Mouse (Mus musculus): ENCODE data around the gene Slc16a1.
"Not testable (repeated sequence)": the region's sequence is repeated elsewhere in the genome, so short reads cannot be mapped to it uniquely, and the experiment has no call there.

Slc16a1 gene

DNA sequence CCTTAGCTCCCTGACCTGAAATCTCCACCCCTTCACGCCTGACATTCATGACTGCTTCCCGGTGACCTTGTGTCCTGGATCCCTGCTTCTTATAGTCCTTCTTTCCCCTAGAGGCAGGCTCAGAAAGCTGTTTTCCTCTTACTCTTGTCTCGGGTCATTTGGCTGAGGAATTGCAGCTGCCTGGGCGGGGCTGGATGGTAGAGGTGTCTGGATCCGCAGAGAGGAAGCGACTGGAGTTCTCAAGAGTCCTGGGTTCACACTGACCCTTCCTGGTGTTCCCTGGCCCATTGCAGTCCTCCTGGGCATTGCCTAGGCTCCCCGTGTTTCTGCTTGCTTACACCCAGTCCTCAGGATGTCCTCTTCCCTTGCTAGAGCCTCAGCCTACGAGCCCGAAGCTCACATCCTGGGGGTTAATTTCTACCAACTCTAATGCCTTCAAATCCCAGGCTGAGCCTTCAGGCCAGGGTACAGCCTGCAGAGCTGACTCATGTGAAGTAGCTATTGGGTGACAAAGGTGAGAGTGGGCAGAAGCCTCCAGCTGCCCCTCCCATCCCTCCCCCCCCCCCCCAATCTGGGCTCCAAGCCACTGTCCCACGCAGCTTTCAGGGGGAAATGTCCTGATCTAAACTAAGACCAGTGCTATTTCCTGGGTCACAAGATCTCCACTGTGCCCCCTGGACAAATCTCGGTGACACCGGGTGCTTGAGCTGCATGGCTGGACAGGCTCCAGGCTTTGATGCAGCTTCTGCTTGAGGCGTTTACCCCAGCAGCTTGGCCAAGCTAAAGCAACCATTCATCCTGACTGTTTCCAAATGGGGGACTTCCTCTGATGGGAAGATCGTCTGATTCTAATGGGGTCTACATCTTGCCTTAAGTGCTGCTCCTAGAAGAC, 36.1 kb downstream of the Slc16a1 start:
- DNase-seq (ENCODE audit: low spot score): no peak

DNA sequence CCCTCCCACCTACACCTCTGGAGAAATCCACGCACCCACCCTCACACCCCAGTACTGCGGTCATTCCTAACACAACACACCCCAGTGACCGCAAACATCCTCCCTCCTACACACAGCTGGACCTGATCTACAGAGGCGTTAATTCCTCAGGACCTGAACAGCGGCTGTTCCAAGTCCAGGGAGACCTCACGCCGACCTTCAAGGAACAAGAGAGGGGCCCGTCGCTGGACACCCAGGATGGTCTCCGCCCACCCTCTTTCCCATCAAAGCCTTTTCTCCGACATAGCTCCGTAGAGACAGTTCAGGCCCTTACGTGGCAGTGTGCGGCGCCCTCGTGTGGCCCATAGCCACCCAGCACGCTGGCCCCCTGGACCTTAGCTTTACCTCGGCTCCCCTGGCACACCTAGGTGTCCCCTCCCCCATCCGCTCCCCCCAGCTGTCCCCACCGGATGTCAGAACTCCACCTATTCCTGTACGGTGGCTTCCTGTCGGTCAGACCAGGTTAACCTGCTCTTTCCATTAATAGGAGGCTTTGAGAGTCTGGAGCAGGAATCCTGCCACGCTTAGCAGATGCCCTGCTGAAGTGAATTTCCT, 36.9 kb downstream of the Slc16a1 start:
- peak; percentile 68 for DNase-seq (ENCODE audit: low spot score)

DNA sequence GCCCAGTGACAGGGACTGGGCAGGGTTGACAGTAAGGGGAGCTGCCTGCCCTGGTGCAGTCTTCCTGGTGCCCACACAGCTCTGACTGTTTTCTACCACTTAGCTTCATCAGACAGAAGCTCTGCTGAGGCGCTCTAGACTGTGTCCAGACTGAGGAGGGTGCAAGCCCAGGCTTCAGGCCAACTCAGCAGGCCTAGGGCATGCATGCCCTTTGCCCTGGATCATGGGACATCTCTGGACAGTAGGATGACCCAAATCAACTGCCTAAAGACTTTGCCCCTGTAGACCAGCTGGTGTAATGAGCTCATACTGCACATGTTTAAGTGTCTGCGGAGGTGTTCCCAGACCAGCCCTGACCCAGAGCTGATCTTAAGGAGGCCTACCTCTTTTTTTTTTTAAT, 39.3 kb downstream of the Slc16a1 start:
- no peak for DNase-seq (ENCODE audit: low spot score)

DNA sequence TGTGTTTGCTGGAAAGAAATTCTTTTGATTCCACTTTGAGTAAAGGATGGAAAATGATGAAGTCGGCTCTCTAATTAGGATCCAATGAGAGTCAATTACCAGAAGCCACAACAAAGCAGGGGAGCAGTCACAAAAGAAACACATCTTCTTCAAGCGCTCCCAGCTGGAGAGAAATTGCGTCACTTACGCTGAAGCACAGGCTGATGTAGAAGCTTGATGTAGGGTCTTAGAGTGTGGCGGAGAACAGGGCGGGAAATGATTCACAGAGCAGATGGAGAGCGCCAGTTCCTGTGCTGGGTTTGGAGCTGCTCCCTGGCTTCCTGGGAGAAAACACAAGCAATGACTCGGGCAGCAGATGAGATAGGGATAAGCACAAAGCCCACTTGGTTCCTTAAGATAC, 40.4 kb downstream of the Slc16a1 start:
- no peak for DNase-seq (ENCODE audit: low spot score)

DNA sequence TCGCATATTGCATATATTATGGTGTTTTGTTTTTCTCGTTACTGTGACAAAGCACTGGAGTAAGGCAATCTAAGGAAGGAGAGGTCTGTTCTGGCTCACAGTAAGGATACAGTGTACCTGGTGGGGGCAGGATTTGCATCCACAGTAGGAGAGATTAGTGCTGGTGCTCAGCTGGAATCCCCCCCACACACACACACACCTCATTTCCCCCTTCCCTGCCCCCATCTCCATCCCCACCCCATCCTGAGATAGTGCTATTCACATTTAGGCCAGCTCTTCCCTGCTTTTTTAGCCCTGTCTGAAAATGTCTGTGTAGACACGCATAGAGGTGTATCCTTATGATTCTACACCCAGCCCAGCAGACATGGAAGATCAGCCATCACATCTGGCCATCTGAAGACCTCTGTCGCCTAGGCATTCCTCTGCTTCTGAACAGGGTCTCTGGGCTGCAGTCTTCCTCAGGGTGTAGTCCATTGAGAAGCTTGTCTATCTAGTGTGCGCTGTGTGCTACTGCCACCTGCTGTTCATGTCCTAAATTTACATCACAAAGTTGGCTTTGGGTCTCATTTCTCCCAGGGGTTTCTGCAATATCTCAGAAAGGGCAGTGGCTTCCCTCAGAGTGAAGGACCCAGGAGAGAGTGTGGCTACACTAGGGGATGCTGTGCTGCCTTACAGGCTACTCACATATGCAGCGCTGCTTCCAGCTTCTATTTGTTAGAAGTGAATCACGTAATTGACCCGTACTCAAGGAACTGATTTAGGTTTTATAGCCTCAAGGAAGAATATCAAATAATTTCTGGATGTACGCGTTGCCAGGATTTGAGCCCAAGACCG, 44.4 kb downstream of the Slc16a1 start:
- DNase-seq (ENCODE audit: low spot score): peak; percentile 69

DNA sequence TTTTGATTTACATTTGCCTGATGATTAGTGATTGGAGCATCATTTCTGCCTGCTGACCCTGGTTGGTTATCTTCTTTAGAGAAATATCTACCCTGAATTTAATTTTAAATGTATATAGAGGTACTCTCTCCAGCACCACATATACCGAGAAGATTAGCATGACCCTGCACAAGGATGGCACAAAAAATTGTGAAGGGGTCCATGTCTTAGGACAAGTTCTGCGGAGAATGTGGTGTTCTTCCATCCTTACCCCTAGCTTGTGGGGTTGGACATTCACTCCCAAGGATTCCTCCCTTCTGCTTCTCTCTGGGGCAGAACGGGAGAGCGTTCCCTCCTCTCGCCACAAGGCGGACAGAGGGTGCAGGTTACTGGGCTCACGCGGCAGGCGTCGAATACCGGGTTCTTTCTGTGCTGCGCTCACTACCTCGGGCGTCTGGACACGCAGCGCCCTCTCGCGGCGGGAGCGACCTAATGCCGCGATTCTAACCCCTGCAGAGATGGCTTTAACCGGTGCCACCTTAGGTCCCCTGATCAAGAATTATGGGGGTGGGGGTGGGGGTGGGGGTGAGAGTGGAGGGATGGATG, 62.4 kb downstream of the Slc16a1 start:
- peak; percentile 64 for DNase-seq (ENCODE audit: low spot score)

DNA sequence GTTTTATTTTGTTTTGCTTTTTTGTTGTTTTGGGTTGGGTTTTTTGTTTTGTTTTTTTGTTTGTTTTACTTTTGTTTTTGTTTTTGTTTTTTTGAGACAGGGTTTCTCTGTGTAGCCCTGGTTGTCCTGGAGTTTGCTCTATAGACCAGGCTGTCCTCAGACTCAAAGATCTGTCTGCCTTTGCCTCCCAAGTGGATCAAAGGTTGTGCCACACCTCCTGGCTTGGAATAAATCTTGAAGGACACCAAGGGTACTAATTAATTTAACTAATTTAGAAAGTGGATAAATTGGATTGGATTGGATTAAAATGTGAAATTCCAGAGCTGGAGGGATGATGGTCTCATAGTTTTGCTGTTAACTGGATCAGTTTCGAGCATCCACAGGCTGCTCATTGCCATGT, 63.3 kb downstream of the Slc16a1 start:
- no peak for DNase-seq (ENCODE audit: low spot score)

DNA sequence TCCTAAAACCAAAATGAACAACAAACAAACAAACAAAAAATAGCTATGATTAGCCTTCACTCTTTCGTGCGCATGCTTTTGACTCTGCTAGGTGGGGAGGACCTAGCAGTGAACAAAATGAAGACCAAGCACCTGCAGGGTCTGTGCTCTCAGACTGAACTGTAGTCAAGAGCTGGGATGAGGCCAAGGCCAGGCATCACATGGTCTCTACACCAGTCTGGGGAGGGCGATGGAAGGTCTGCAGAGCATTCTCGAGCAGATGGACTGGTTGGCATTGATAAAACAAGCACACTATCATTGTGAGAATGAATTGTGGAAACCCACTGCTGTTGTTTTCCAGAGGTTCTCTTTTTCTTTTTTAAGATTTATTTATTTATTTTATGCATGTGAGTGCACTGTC, 65.5 kb downstream of the Slc16a1 start:
- DNase-seq (ENCODE audit: low spot score): no peak

DNA sequence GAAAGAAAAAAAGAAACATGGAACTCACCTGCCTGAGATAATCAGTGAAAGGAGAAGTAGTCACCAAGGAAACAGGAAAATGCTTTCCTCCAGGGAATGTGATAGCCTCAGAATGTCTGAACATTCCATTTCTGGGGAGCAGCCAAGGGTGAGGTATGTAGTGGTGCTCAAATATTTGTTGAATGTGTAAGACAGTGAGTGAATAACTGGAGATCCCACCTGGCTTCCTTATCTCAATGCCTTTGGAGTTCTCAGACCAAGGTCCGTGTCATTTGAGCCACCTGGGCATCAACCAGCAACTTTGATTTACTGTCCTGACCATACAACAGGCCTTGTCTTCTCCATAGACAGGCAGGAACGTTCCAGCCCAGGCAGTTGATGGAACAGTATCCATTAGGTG, 68.0 kb downstream of the Slc16a1 start:
- DNase-seq (ENCODE audit: low spot score): no peak

DNA sequence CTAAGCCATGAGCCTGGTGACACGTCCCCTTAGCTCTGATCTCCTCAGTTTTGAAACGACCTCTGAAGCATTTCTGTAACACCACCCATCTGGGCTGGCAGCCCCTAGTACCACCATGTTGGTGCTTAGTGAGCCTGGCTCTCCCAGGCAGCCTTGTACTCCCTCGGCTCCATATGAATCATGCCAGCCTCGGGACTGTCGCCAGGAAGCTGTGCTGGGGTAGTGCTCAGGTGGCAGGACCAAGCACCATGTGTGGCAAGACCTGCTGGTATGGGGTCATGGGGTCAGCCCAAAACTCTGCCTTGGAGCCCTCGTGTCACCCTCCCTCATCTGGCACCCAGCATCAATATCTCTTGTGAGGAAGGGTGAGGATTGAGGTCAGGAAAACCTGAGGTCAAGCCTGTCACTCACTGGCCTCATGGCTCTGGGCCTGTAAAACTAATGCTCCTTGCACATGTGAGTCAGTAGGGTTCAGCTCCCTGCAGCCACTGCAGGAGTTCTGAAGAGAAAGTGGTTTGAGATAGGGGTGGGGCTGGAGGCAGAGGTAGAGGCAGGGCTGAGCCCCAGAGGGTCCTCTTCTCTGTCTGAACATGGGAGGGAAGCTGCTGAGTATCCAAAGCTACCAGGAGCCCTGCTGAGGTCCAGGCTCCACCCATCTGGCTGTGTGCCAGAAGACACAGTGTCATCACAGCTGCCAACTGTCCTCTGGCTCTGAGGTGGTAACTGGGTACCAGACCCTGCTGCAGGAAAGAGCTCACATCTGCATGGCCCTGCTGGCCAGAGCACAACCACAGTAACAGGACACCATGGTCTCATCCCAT, 68.7 kb downstream of the Slc16a1 start:
- not testable (repeated sequence) for DNase-seq (ENCODE audit: low spot score)

DNA sequence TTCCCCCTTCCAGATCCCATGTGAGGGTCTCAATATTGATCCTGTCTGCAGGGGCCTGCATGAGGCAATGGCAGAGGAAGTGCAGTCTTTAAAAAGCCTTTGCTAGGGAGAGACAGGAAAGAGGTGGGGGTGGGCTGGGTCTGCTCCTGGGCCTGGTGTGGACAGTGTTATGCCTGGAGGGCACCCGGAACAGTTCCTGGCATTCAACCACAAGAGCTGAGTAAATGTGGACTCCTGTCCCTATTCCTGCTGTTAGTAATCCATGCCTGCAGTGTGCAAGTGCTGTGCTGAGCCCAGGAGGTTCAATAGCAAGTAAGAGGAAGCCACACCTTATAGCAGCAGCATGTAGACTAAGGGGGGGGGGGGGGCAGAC, 69.3 kb downstream of the Slc16a1 start:
- DNase-seq (ENCODE audit: low spot score): not testable (repeated sequence)

All from c-Kit-positive CD71-positive TER-119-positive erythroid progenitor cells, embryonic 14.5 days (primary cell).